Mouse (Mus musculus) left cerebral cortex, adult 2 months (tissue): ENCODE results near the gene Pik3cd. TPM values are rescaled to one million over a fixed set of nuclear protein-coding genes. Genes with fewer than 3 reads are reported as not detected.

ENCODE experiments used
- DNase-seq, 2 experiments: peaks; one replicate each; pipeline ENCODE4 v3.0.0; 2021 to 2022; ENCODE audit warnings: low spot score in 2 of 2, mixed read lengths in 1 of 2; ENCODE audit errors: extremely low spot score in 1 of 2
- H3K27ac ChIP-seq: fragments of 200-600 bp; 2 replicates; pipeline ENCODE4 v1.8.1; 2022
- H3K4me3 ChIP-seq: fragments of 200-600 bp; 2 replicates; pipeline ENCODE4 v1.8.1; 2022
- CTCF ChIP-seq: fragments of 200-600 bp; IDR thresholded peaks from 2 replicates; pipeline ENCODE4 v1.8.1; 2022; ENCODE audit warnings: antibody characterized with exemption, mild to moderate bottlenecking, moderate library complexity
- intact Hi-C: fragments of 180-260 bp; cut with DNase I; formaldehyde crosslinking; loops from one replicate; pipeline ENCODE4 v1.15.1; 2025
- total RNA-seq, 2 experiments: library from RNA; stranded (reverse); gene quantifications; 2 replicates each; pipeline ENCODE4 v1.2.3; 2021

Pik3cd gene
- total RNA-seq, 2 experiments from 2014 or later = 24.6 to 25.4 TPM

DNA sequence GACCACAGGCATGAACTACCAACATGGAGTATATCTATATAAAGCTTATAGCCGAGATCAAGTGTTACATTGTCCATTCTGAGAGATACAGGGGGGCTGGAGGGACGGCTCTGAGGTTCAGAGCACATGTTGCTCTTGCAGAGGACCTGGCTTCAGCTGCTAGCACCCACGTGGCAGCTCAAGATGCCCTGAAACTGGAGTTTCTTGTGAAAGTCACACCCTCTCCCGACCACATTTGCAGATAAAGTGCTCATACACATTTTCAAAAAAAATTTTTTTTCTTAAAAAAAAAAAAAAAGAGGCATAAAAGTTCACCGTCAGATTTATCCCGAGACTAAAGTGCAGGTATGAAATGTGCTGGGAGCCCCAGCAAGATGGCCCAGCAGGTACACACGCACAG lies 41.8 kb downstream of the Pik3cd start:
- no peak overlapping the region for H3K4me3 ChIP-seq
- TF ChIP-seq CTCF = no peak
- DNase-seq = no peak
- no peak overlapping the region for H3K27ac ChIP-seq
- intact Hi-C loops = no loop called here

DNA sequence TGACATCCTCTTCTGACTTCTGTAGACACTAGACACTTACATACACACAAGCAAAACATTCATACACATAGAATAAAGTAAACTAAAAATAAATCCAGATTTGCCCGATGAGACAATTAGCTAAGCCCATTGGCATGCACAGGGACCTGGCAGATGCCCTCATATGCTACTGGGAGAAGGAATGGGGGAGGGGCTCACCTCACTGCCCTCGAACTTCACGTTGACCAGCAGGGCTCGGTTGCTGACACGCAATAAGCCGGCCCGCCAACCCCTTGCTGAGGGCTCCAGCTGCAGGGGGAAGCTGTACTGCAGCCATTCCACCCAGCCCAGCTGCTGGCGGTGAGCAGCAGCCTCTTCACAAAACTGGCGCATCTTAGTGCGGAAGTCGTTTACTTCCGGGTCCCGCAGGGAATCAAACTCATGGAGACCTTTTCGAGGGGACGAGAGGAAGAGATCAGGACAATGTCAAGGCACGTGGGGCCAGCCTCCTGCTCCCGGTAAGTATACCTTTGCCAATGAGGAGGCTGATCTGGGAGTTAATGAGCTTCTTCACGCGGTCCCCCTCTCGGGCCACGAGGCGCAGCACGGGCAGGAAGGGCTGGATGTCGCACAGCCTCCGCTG lies 42.8 kb downstream of the Pik3cd start:
- Histone ChIP-seq H3K27ac (no peak overlapping the region), H3K4me3 (no peak overlapping the region)
- intact Hi-C loops = no loop called here
- no peak for TF ChIP-seq CTCF
- no peak for DNase-seq

DNA sequence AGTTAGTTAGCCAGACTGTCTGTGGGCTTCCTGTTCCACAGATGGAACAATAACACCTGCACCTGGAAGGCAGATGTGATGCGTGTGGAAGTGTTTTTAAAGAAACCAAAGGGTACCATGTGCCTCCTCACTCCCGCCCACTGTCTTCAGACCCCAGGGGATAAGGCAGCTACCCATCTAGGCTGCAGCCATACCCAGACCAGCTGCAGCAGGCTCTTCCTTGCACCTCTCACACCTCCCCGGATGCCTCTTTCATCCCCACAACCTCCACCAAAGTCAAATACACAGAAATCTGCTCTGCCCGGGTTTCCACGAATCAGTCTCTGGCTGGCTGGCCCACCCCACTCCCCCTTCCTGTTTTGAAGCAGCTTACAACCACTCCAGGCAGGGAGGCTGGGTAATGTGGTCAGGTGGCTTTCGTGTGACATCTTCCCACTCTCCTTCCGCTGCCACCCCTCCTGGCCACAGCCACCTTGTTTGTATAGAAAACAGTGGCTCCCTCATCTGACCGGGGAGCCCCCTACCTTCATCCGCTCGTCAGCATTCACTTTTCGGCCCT lies 44.4 kb downstream of the Pik3cd start:
- intact Hi-C loops = no loop called here
- TF ChIP-seq CTCF = no peak
- DNase-seq = no peak
- Histone ChIP-seq H3K4me3 (no peak overlapping the region), H3K27ac (no peak overlapping the region)

DNA sequence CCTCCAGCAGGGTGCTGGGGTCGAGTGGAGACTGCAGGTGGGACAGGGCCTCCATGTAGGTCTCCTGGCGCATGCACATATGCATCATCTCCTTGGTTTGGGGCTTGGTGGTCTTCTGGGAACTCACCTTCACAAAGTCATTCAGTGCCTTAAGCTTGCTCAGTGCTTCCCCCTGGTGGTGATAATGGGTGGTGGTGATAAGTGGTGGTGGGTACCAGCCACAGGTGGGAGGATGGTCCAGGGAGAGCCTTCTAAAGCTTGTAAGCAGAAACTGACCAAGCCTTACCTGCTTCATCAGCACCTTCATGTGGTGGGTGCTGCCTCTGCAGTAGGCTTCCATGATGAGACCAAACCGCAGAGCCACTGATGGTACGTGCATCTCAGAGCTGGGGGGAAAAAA lies 48.1 kb downstream of the Pik3cd start:
- peak in 1 of 2 experiments; percentile 57 for DNase-seq
- peak; percentile 84 for TF ChIP-seq CTCF
- intact Hi-C loops = no loop called here
- Histone ChIP-seq H3K27ac (no peak overlapping the region), H3K4me3 (no peak overlapping the region)

DNA sequence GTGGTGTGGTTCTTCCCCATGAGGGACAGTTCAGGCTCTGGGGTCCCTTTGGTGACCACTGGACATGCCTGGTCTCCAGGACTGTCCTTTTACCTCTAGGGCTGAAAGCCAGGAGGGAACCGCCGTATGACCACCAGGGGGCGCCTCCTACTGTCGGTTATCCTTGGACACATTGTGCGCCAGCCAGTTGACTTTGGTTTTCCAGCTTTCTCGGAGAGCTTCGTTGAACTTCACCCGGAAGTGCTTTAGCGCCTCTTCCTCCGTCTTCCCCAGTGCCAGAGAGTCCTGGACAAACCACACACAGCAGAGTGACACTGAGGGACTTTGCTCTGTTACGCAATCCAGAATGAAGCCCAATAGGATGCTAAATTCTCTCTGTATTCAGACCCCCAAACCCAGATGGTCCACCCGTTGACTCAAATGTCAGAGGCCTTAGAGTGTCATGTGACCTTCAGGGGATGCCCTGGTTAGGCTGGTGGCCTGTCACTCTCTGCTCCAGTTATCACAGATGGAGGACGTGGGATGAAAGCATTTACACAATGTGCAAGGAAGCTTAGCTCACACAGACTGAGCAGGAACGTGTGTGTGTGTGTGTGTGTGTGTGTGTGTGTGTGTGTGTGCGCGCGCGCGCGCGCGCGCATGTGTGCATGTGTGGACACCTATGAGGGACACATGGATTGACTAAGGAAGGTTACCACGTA lies 51.7 kb downstream of the Pik3cd start:
- intact Hi-C loops = loop anchor here (1.0 kb wide), 1 partner anchor 60 kb away; no protein-coding TSS in a partner anchor
- H3K27ac ChIP-seq = peak overlapping the region; percentile 25; the same call in 1 of the 2 replicates
- peak; percentile 92 for TF ChIP-seq CTCF
- DNase-seq = peak; percentile 67 to 76
- H3K4me3 ChIP-seq = no peak overlapping the region

DNA sequence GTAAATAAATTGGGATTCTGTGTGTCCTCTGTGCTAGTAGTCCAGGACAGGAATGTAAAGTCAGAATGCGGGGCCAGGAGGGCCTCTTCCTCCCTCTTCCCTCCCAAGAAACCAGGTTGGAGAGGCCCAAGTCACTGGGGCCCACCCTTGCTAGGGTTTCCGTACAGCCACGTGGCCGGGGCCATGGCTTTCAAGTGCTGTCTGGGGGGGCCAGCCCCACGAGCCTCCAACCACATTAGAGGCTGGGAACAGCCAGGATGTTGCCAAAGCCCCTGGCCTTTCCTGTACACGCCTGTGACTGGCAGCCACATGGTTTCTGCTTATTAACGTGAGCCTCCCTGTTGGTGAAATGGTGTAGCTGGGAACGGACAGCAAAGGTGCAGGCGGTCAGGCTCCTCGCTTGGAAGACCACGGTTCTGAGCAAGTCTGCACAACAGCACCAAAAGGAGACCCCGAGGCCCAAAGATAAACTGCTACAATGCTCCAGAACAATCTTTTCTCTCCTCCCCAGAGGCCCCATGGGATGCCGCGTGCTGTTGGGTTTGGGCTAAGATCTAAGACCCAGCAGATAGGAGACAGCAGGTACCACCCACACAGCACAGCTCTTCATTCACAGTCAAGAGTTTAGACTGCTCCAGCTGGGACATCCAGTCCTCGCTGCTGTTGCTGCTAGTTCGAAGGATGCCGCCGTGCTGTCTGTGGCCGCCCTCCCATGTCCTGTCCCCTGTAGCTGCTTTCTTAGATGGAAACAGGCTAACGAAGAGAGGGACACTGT lies 54.2 kb downstream of the Pik3cd start:
- no peak for TF ChIP-seq CTCF
- Histone ChIP-seq H3K4me3 (no peak overlapping the region), H3K27ac (peak overlapping the region; percentile 61; the same call in 1 of the 2 replicates)
- DNase-seq = peak in 1 of 2 experiments; percentile 28
- intact Hi-C loops = no loop called here

DNA sequence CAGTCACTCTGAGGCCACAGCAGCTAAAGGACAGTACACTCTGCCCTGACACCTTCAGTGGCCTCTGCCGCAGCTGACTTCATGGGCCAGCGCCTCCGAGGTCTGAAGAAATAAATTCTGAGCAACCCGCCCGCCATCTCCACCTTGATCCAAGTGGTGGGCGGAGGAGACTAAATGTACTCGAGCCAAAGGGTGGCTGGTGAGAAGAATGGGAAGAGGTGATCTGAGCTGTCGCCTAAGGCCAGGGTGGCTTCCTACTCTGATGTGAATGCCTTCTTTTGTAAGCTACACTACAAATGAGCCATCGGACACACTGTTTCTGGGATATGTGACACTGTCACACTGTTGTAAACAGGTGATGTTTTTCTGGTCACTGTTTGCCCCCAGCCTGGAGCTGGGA lies 56.6 kb downstream of the Pik3cd start:
- Histone ChIP-seq H3K27ac (peak overlapping the region; percentile 54), H3K4me3 (no peak overlapping the region)
- DNase-seq = no peak
- intact Hi-C loops = no loop called here
- TF ChIP-seq CTCF = no peak

DNA sequence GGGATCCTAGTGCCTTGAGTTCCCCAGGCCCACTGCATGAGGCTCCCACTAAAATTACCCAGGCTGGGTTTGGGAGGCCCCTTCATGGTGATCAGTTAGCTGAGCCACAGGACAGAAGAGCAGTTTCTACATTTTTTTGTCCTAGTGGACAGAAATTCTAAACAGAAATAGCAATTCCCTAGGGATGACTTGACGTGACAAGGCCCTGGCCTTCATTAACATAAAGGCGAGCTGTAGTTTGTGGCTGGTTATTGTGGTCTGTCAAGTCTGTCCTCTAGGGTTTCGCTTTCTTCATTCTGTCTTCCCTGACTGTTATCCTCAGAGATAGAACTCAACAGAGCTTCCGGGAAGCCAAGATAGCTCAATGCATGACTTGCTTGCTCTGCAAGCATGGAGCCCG lies 60.4 kb downstream of the Pik3cd start:
- intact Hi-C loops = no loop called here
- Histone ChIP-seq H3K4me3 (no peak overlapping the region), H3K27ac (no peak overlapping the region)
- no peak for TF ChIP-seq CTCF
- no peak for DNase-seq

DNA sequence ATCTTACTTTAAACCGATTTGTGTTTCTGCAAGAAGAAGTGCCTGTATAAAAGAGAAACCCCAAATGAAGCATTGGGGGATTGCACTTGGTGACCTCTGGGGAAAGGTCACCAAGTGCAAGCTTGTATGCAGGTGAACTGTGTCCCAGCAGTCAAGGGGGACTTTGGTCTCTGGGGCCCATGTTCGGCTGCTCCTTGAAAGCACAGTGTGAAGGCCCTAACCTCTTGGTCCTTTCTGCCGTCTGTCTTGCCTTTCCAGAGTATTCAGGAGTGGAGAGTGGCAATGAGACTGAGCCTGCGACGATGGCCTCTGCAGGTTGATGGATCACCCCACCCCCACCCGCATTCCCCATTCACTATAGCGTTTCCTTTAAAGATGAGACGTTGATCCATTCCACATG lies 61.0 kb downstream of the Pik3cd start:
- H3K4me3 ChIP-seq = no peak overlapping the region
- no peak for TF ChIP-seq CTCF
- H3K27ac ChIP-seq = no peak overlapping the region
- intact Hi-C loops = no loop called here
- DNase-seq = no peak

DNA sequence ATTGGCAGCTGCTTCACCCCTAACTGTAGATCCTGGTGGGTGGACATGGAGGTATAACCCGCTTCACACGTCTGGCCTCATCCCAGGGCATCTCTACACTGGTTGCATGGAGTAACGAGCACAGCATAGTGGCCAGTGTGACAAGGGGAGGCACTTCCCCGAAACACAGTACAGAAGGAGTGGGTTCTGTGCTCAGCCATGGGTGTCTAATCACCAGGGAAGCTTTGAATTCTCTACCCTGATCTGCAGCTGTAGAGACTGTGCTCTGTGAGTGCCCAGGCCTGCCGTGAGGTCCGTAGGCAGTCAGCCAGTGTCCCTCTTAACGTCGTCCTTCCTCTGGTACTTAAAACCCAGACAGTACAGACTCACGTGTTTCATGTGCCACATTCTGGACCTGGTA lies 61.5 kb downstream of the Pik3cd start:
- no peak for DNase-seq
- H3K4me3 ChIP-seq = no peak overlapping the region
- TF ChIP-seq CTCF = no peak
- intact Hi-C loops = no loop called here
- no peak overlapping the region for H3K27ac ChIP-seq

DNA sequence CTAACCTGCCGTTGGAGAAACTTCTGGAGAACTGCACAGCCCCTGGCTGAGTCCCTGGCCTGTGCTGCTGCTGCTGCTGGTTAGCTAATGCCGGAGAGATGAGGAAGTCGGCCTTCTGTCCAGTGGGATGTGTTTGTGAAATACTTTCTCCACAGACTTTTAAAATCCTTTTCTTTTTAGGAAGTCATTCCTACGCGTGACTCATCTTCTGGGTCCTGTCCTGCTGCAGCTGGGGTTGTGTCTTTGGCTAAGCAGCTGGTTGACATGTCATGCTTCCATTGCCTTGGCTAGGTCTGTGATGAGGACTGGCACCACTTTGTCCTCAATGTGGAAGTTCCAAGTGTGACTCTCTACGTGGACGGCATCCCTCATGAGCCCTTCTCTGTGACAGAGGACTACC lies 64.4 kb downstream of the Pik3cd start:
- H3K27ac ChIP-seq = no peak overlapping the region
- TF ChIP-seq CTCF = no peak
- intact Hi-C loops = no loop called here
- DNase-seq = no peak
- H3K4me3 ChIP-seq = no peak overlapping the region

DNA sequence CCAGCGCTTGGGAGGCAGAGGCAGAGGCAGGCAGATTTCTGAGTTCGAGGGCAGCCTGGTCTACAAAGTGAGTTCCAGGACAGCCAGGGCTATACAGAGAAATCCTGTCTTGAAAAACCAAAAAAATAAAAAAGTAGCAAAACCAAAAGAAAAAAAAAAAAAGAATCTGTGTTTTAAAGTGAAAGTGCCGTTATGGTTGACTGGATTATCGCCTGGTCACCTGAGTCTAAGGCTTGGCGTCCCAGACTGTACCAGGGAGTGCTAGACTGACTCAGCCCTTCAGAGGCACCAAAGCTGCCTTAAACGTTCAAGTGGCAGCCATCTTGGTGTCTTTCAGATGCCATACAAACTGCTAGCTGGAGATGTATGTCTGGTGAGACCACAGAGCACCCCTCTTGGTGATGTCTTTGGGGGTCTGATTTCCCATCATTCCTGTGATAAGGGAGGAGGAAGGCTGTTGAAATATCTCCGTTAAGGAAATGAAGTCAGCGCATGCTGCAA lies 66.4 kb downstream of the Pik3cd start:
- no peak overlapping the region for H3K27ac ChIP-seq
- intact Hi-C loops = no loop called here
- DNase-seq = no peak
- TF ChIP-seq CTCF = no peak
- no peak overlapping the region for H3K4me3 ChIP-seq
